Mouse (Mus musculus) heart, embryonic 10.5 days (tissue): ENCODE data around the gene Tmem130. TPM values are rescaled to one million over a fixed set of nuclear protein-coding genes. Genes with fewer than 3 reads are reported as not detected.

Source experiments
- DNase-seq: peaks from one replicate; pipeline ENCODE4 v3.0.0-alpha.2; 2017; ENCODE audit warnings: low spot score
- H3K27ac ChIP-seq: fragments of 300-500 bp; sonication (generic); 2 replicates; pipeline ENCODE4 v1.5.1; 2016; ENCODE audit warnings: mild to moderate bottlenecking
- H3K27me3 ChIP-seq: fragments of 300-500 bp; sonication (generic); 2 replicates; pipeline ENCODE4 v1.6.1; 2016; ENCODE audit warnings: mild to moderate bottlenecking; ENCODE audit not compliant: poor library complexity, insufficient read depth, severe bottlenecking
- H3K36me3 ChIP-seq: fragments of 300-500 bp; sonication (generic); 2 replicates; pipeline ENCODE4 v1.6.1; 2016; ENCODE audit warnings: mild to moderate bottlenecking, moderate library complexity
- H3K4me1 ChIP-seq: fragments of 300-500 bp; sonication (generic); 2 replicates; pipeline ENCODE4 v1.6.1; 2016; ENCODE audit warnings: mild to moderate bottlenecking
- H3K4me3 ChIP-seq: fragments of 300-500 bp; sonication (generic); 2 replicates; pipeline ENCODE4 v1.5.1; 2016; ENCODE audit warnings: mild to moderate bottlenecking, moderate library complexity
- H3K9me3 ChIP-seq: fragments of 300-500 bp; sonication (generic); 2 replicates; pipeline ENCODE4 v1.6.1; 2016; ENCODE audit warnings: mild to moderate bottlenecking, moderate library complexity
- WGBS: fragments of 180-500 bp; shearing (Covaris S2); methylation state at CpG from one replicate; pipeline ENCODE4 v1.1.7; 2016; 5-methylcytosine and 5-hydroxymethylcytosine counted together
- polyA plus RNA-seq: library from polyadenylated mRNA; unstranded; fragments of >200 nt; fragmentation: Nextera tagmentation; extraction: Ambion mirVana; gene quantifications from 2 replicates; pipeline ENCODE4 v1.2.1, GENCODE M21; 2016

Tmem130 gene
- polyA plus RNA-seq, 1 experiment from 2014 or later = 2.4 TPM

DNA sequence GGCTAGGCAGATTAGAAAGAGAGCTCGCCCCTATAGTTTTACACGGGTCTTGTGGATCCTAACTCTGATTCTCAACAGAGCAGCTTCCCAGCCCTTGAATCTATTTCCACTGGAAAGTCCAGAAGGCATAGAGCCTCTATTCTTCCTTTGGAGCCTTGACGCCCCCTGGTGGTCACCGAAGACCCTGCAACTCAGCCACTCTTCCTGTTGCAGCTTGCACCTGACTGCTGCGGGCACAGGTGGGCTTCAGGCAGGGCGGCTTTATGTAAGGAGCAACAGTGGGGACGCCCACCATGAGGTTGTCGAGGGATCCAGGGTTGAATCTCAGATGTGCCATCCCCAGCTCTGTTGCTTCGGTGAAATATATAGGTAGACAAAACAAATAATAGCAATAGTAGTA is 34.5 kb downstream of the Tmem130 start:
- no peaks in the 10 kb centered on the region for H3K4me1 ChIP-seq
- H3K36me3 ChIP-seq = no peaks in the 10 kb centered on the region
- H3K9me3 ChIP-seq = no peaks in the 10 kb centered on the region
- DNase-seq = no peak
- no peak overlapping the region for H3K4me3 ChIP-seq
- no peak overlapping the region for H3K27ac ChIP-seq
- H3K27me3 ChIP-seq = peaks cover 21% of the 10 kb centered on the region
- 10% methylated on average over 9 of the region's 9 CpGs for WGBS

DNA sequence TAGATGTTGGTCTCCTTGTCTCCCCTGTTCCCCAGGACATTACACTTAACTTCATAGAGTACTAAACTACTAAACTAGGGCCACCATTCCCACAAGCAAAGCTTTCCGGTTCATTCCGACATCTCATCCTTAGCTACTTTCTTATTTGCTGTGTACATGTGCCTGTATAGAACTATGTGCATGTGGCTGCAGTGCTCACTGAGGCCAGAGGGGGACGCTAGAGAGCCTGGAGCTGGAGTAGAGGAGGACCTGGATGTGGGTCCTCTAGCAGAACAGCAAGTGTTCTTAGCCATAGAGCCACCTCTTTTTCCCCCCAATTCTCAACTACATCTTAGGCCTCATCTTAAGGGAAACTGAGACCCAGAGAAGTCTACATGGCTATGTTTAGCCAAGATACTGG is 36.1 kb downstream of the Tmem130 start:
- no peak for DNase-seq
- 71% methylated on average over 3 of the region's 3 CpGs for WGBS
- peaks cover 21% of the 10 kb centered on the region for H3K27me3 ChIP-seq

DNA sequence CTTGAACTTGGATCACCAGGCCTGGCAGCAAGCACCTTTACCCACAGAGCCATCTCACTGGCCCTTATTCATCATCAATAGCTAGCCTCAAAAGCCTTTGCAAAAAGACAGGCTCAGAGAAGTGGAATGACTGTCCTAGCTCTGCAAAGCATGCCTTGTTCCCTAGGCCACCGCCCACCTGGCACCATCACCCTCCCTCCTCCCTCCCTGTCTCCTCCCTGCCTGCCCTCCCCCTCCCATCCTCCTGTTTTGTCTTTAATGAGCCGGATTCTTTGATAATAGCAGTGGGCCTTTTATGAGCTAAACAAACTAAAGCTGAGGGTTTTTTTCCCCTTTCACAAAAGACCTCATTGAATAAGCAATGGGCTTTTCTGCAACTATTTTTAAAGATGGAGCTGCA is 36.7 kb downstream of the Tmem130 start:
- 45% methylated on average over 2 of the region's 2 CpGs for WGBS
- no peaks in the 10 kb centered on the region for H3K36me3 ChIP-seq
- peaks cover 21% of the 10 kb centered on the region for H3K27me3 ChIP-seq
- DNase-seq = no peak
- H3K4me3 ChIP-seq = no peak overlapping the region
- H3K27ac ChIP-seq = no peak overlapping the region
- H3K9me3 ChIP-seq = no peaks in the 10 kb centered on the region
- no peaks in the 10 kb centered on the region for H3K4me1 ChIP-seq

More for the DNA sequence above, 36.1 kb downstream of the Tmem130 start:
- Histone ChIP-seq H3K36me3 (no peaks in the 10 kb centered on the region), H3K9me3 (no peaks in the 10 kb centered on the region), H3K27ac (no peak overlapping the region), H3K4me3 (no peak overlapping the region), H3K4me1 (no peaks in the 10 kb centered on the region)

DNA sequence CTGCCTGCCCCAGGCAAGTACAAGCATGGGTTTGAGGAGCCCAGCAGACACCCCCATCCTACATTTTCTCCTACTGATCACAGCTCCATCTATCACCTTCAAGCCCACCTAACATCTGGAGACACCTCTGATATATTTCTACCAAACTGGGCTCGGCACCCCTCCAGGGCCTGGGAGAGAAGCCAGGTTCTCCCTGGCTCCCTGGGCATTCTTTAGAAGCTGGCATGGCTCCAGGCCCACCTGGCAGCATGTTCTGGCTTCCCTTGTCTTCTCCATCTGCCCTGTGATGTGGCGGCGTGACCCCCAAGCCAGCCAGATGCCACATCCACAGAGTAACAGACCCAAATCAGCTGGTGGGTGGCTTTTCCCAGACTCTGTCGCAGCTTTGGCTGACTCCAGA is 41.3 kb downstream of the Tmem130 start:
- no peaks in the 10 kb centered on the region for H3K36me3 ChIP-seq
- no peaks in the 10 kb centered on the region for H3K4me1 ChIP-seq
- H3K4me3 ChIP-seq = no peak overlapping the region
- no peak overlapping the region for H3K27ac ChIP-seq
- 75% methylated on average over 4 of the region's 4 CpGs for WGBS
- no peaks in the 10 kb centered on the region for H3K9me3 ChIP-seq
- no peak for DNase-seq
- no peaks in the 10 kb centered on the region for H3K27me3 ChIP-seq

DNA sequence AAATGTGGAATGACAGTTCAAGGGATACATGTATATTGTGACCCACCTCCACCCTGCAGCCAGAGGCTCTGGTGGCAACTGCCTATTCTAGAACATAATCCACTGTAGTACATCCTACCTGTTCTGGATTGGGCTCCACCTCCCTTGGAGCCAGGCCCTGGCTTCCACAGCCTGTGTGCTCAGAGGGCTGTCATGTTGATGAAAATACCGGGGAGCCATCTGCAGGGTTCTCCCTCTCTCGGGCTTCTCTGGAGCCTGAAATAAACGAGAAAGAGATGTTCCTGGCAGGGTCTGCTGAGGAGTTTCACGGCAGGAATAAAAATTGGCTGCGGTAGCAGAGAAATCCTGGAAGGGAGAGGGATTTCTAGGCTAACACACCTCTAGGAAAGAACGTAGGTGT is 41.8 kb downstream of the Tmem130 start:
- Histone ChIP-seq H3K4me3 (no peak overlapping the region), H3K36me3 (no peaks in the 10 kb centered on the region), H3K27me3 (no peaks in the 10 kb centered on the region), H3K27ac (no peak overlapping the region), H3K4me1 (no peaks in the 10 kb centered on the region), H3K9me3 (no peaks in the 10 kb centered on the region)
- WGBS = 65% methylated on average over 6 of the region's 6 CpGs
- DNase-seq = no peak

DNA sequence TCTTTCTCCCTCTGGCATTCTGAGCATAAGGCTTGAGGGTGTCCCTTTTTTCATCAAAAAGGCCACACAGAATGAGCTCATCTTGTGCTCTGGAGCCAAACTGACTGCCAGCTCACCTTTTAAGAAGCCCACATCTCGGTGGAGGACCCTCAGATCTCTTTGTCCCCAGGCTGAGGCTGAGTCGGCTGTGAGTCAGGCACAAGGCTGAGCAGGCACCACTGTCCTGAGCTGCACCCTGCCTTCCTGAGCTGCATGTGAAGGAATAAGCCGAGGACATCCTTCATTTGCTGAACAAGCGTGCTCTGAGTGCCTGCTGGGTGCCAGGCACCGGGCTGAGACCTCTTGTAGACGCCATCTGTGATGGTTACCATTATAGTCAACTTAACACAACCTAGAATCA is 44.4 kb downstream of the Tmem130 start:
- Histone ChIP-seq H3K4me1 (no peaks in the 10 kb centered on the region), H3K4me3 (no peak overlapping the region), H3K27me3 (no peaks in the 10 kb centered on the region), H3K27ac (no peak overlapping the region), H3K36me3 (no peaks in the 10 kb centered on the region), H3K9me3 (no peaks in the 10 kb centered on the region)
- WGBS = 69% methylated on average over 6 of the region's 6 CpGs
- no peak for DNase-seq

DNA sequence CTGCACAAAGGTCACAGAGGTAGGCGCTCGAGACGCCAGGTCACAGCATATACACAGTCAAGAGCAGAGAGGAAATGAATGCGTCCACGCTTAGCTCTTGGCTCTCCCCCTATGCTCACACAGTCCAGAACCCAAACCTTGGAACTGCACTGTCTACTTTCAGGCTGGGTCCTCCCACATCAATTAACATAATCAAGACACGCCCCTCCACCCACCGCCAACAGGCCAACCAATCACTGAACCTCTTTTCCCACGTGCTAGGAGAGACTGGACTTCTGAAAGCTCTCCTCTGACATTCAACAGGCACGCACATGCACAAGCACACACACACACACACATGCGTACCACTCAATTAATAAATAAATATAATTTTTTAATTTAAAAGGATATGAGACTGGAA is 48.2 kb downstream of the Tmem130 start:
- Histone ChIP-seq H3K9me3 (no peaks in the 10 kb centered on the region), H3K27me3 (no peaks in the 10 kb centered on the region), H3K4me1 (no peaks in the 10 kb centered on the region), H3K36me3 (no peaks in the 10 kb centered on the region), H3K4me3 (no peak overlapping the region), H3K27ac (no peak overlapping the region)
- no peak for DNase-seq
- 84% methylated on average over 10 of the region's 10 CpGs for WGBS

DNA sequence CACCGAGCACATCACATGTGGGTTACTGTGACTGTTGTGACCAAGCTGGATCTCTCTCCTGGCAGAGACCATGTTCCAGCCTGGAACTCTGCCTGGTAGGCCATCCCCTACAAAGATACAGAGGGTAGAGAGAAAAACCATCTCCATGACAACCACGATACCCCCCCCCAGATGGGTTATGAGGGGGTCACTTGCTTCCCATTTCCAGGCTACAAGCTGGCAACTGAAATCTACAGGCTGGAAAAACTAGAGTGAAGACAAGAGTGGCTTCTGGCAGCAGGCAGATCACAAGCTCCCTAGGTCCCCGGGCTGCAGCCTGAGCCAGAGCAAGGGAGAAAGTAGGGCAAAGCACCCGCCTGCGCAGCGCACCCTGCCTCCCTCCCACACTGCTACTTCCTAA is 54.0 kb downstream of the Tmem130 start:
- H3K27me3 ChIP-seq = no peaks in the 10 kb centered on the region
- no peak overlapping the region for H3K4me3 ChIP-seq
- WGBS = 87% methylated on average over 6 of the region's 6 CpGs
- no peaks in the 10 kb centered on the region for H3K36me3 ChIP-seq
- H3K4me1 ChIP-seq = no peaks in the 10 kb centered on the region
- no peak for DNase-seq
- no peaks in the 10 kb centered on the region; the same call in 1 of the 2 replicates for H3K9me3 ChIP-seq
- no peak overlapping the region for H3K27ac ChIP-seq

DNA sequence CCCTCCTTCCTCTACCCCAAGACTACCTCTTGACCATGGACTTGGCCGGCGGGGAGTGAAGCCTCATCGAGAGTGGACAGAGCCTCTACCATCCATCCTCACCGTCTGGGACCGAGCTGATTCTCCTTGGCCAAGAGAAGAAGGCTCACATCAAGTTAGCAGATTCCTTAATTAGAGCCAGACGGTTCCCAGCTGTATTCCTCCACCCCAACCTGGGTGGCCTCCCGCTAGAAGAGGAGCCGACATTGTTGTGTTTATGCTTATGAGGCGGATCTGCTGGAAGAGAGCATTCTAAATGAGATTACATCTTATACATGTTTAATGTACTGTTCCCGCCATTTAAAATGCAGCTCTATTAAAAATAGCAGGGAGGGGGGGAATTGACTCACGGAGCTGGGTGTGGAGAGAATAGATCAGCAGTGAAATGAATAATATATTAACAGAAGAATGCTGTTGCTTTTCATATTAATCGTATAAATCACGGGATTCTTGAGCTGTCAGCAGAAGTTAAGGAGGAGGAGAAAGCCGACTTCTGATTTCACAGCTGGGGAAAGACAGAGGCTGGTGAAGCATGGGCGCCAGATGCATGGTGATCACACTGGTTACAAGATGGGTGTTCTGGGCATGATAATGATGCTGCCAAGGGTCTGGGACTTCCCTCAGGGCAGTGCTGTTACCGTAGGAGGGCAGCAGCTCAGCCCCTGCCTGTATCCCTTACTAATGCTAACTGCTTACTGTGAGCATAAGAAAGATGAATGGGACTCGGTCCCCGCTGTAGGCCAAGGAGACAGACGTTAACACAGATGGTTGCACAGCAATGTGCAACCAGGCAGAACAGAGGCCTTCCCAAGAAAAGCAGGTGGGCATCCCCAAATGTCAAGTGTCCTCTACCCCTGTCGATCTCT is 57.9 kb downstream of the Tmem130 start:
- 76% methylated on average over 20 of the region's 20 CpGs for WGBS
- Histone ChIP-seq H3K4me1 (no peaks in the 10 kb centered on the region), H3K27ac (no peak overlapping the region), H3K9me3 (no peaks in the 10 kb centered on the region; the same call in 1 of the 2 replicates), H3K27me3 (no peaks in the 10 kb centered on the region), H3K36me3 (no peaks in the 10 kb centered on the region), H3K4me3 (no peak overlapping the region)
- no peak for DNase-seq

DNA sequence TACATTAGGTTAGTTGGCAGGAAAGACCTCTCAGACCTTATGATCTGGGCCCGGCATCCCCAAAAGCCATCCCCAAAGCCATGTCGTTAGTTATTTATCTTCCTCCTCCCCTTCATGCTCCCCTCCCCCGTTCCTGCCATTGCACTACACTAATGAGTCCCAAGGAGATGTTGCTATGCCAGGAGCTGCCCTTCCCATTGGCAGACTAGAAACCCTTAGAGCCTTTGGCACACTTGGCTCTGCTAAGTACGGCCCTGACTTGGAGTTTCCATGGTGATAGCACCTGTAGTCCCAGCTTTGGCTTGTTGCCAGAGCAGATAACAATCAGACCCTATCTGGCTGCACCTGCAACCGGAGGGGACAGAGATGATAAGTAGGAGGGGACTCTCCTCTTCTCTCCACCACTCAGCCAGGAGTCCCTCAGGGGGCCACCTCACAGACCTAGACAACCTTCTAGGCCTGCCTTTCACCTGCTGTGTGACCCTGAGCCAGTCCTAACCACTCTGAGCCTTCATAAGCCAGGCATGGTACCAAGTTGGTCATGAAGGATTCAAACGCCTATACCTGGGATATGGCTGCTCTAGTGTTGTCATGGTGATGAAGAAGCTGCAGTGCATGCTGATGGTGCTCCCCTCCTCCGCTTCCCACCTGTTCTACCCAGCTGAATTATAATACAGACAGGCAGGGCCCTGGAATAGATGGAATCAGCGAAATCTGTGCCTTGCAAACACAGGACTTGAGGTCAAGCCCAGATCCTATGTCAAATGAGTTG is 66.1 kb downstream of the Tmem130 start:
- no peak overlapping the region for H3K4me3 ChIP-seq
- H3K9me3 ChIP-seq = no peaks in the 10 kb centered on the region
- no peaks in the 10 kb centered on the region for H3K4me1 ChIP-seq
- H3K36me3 ChIP-seq = no peaks in the 10 kb centered on the region
- WGBS = 70% methylated on average over 8 of the region's 8 CpGs
- H3K27me3 ChIP-seq = no peaks in the 10 kb centered on the region
- no peak for DNase-seq
- H3K27ac ChIP-seq = no peak overlapping the region

DNA sequence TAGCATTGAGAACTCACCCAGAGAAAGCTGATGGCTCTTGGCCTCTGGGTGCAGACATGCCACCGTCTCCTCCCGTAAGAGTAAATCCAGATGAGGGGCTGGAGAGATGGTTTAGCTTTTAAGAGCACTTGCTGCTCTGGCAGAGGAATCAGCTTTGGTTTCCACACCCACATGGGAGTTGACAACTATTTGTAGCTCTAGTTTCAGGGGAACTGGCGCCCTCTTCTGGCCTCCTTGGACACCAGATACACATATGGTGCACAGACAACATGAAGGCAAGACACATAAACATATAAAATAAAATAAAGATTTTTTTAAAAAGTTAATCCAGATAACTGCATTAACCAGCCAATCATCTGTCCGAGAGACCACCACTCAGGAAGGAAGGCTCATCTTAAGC is 67.5 kb downstream of the Tmem130 start:
- WGBS = 74% methylated on average over 4 of the region's 4 CpGs
- Histone ChIP-seq H3K4me1 (no peaks in the 10 kb centered on the region), H3K4me3 (no peak overlapping the region), H3K36me3 (no peaks in the 10 kb centered on the region), H3K27ac (no peak overlapping the region), H3K27me3 (no peaks in the 10 kb centered on the region), H3K9me3 (no peaks in the 10 kb centered on the region)
- DNase-seq = no peak

DNA sequence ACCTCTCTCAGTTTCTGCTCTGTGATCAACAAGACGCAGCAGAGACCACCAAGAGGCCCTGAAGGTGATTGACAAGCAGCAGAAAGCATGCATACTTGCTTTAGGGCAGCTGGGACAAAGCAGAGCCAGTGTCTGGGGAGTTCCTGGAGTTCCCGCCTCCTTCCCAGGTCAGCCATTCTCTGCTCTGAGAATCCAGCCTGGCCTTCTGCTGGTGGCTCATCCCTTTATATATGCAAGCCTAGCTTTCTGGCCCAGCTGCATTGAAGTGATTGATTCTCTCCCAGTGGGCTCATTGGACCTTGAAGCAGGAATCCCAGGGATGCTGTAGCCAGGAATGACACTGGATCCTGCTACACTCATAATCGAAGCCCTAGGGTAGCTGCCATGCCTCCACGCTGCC is 70.2 kb downstream of the Tmem130 start:
- DNase-seq = no peak

DNA sequence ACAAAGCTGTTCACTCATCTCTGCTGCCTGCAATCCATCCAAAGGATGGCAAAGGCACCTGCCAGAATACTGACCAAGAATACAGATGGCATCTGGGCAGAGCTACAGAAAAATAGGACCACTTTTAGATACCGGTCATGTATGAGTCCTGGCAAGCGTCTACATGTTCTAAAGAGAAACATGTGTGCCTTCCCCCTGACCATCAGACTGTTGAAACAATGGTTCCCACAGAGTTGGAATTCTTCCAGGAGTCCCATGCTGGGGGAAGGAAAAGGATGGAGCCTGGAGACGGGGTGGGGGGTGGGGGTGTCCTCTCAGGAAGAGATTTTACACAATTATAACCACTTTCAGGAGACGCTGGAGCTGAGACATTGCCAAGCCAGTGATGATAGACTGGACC is 73.2 kb downstream of the Tmem130 start:
- no peak overlapping the region for H3K27ac ChIP-seq
- WGBS = 74% methylated on average over 4 of the region's 4 CpGs
- H3K4me1 ChIP-seq = no peaks in the 10 kb centered on the region
- H3K4me3 ChIP-seq = no peak overlapping the region
- H3K9me3 ChIP-seq = no peaks in the 10 kb centered on the region
- H3K36me3 ChIP-seq = no peaks in the 10 kb centered on the region
- H3K27me3 ChIP-seq = no peaks in the 10 kb centered on the region
- no peak for DNase-seq

More for the DNA sequence above, 70.2 kb downstream of the Tmem130 start:
- no peaks in the 10 kb centered on the region for H3K36me3 ChIP-seq
- 65% methylated on average over 4 of the region's 4 CpGs for WGBS
- H3K9me3 ChIP-seq = no peaks in the 10 kb centered on the region
- H3K4me3 ChIP-seq = no peak overlapping the region
- no peaks in the 10 kb centered on the region for H3K27me3 ChIP-seq
- H3K4me1 ChIP-seq = no peaks in the 10 kb centered on the region
- H3K27ac ChIP-seq = no peak overlapping the region
